Mouse (Mus musculus) C2C12 (cell line): ENCODE measurements around the gene Fars2.

Experiments used
- MYOD1 ChIP-seq: IDR thresholded peaks from one replicate; pipeline ENCODE4 v1.6.1; 2011; ENCODE audit warnings: low read depth; ENCODE audit not compliant: control insufficient read depth, insufficient read length
- USF1 ChIP-seq: IDR thresholded peaks from one replicate; pipeline ENCODE4 v1.6.1; 2011; ENCODE audit warnings: low read depth, mild to moderate bottlenecking, control low read depth, moderate library complexity

DNA sequence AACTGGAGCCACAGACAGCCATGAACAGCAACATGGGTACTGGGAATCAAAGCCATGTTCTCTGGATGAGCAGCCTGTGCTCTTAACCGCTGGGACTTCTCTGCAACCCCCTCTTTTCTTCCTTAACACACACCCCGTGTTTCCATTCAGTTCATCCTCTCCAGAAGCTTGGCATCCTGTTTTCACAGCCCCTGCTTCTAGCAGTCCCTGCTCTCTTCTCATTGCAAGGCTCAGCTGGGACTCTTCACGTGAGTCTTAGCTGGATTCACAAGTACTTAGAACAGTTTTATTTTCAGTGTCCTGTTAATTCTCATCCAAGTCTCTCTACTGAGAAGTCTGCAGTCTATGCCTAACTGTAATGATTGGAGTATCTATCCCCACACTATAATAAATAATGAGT is 334.2 kb downstream of the Fars2 start:
- TF ChIP-seq USF1 = no peak
- no peak for TF ChIP-seq MYOD1
